Mouse (Mus musculus) E14TG2a.4 (cell line): Measurements from ENCODE around the gene Lama2.

Experiments
- CTCF ChIP-seq: conservative IDR thresholded peaks from 2 replicates; pipeline ENCODE4 v1.5.1; 2014; ENCODE audit warnings: low read length
- NANOG ChIP-seq: IDR thresholded peaks from 2 replicates; pipeline ENCODE4 v1.6.1; 2014; ENCODE audit warnings: borderline replicate concordance, low read length, mixed read lengths
- POU5F1 ChIP-seq: IDR thresholded peaks from 2 replicates; pipeline ENCODE4 v1.6.1; 2014; ENCODE audit warnings: low read length, borderline replicate concordance

DNA sequence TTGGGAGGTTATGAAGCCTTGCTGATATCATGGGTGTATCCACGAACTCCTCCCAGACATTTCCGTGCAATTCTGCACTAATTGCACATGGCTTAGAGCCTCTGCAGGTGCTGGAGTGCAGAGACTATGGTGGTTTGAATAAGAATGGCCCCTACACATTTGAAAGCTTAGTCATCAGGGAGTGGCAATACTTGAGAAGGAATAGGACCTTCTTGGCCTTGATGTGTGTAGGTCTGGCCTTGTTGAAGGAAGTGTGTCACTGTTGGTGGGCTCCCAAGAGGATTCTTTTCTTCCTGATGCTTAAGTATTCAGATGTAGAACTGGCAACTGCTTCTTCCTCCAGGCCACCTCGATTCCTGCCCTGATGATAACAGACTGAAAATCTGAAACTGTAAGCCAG, 661.0 kb downstream of the Lama2 start:
- no peak for TF ChIP-seq CTCF
- peak; percentile 82 for TF ChIP-seq NANOG
- no peak for TF ChIP-seq POU5F1
